Mouse (Mus musculus): ENCODE measurements around the gene Olfr15.

Olfr15 gene

DNA sequence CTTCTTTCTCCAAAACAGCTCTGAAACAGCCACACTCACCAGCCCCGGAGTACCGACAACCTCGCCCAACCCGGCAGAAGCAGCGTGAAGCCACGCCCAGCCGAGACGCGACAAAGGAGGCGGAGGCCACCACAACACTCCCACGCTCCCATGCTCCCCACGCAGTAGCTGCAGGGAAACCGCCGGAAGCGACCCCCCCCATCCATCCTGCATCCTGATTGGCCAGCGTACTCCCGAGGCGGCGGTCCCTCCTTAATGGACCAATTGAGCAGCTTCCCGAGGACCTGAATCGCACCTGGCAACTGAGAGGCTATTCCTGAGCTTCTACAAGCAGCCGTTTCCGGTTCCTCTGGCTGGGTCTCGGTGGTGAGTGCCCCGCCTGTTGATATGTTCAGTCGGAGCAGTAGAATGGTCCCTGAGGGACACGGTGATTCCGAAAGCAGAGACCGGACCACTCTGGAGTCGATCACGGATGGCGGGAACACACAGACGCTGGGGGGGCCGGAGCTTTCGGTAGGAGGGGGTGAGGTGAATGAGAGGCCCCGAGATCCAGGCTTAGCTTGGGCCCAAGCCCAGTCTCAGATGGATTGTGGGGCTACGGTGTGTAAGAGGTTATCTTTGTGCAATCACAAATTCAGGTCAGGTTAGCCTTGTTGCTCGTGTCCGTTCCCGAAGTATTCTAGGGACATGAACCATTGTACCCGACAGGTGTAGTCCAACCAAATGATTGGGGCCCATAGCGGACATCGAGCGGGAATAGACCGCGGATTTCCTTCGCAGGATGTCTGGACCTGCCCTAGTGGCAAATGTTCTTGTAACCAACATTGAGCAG, 41.8 kb downstream of the Olfr15 start, which contains the start of gene Naa60:
TSS of gene Naa60 (plus strand) at position 160 of the 832 bp plus-strand sequence.
- DNase-seq (ENCODE audit: low spot score) = peak; percentile 94

DNA sequence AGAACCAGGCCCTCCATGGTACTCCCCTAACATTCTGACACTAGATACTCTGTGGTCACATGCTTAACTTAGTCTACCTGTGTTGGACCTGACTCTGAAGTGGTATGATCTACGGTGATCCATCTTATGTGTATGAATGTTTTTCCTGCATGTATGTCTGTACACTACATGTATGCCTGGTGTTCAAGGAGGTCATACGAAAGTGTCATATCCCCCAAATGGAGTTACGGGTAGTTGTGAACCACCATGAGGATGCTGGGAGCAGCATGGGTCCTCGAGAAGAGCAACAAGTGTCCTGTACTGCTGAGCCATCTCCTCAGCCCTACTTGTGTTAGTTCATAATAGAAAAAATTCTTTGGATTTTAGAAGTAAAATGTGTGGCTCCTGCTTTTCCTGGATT, 45.7 kb downstream of the Olfr15 start:
- no peak for DNase-seq (ENCODE audit: low spot score)

DNA sequence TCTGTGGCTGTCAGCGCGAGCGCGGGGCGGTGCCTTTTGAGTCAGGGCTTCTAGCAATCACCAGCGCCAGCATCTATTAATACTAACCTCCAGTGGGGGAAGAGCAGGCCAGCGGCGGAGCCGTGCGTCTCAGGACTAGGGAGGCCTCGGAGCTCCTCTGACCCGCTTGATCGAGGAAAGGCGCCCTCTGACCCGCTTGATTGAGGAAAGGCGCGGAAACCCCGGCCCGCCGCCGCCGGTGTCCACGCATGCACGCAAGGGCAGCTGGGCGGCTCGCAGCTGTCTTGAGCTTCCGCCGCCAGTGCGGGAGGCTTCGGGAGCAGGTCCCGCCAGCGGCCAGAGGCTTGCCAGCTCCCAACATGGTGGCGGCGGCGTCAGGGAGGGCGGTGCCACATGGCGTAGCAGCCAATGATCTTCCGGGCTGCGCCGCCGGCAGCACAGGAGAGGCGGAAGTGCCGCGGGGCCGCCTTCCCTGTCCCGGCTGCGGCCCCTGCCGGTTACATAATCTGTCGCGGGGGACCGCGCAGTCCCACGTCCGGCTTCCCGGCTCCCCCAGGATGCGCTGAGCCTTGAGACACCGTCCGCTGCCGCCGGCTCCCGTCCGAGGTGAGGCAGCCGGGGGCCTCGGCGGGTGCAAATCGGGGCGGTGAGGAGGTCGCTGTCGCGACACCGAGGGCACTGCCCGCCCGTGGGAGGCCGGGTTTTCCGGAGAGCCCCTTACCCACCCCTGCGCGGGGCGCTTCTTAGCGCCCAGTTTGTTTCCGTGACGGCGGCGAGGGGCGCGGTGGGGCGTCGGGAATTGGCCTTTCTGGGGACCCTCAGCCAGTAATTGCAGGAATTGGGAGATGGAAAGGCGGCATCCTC, 53.8 kb downstream of the Olfr15 start, which contains the start of the genes Zfp597 and Gm20695:
TSS of gene Zfp597 (minus strand) at position 361 of the 864 bp plus-strand sequence.
TSS of gene Gm20695 (plus strand) at position 448 of the 864 bp plus-strand sequence.
- DNase-seq (ENCODE audit: low spot score) = peak; percentile 98

DNA sequence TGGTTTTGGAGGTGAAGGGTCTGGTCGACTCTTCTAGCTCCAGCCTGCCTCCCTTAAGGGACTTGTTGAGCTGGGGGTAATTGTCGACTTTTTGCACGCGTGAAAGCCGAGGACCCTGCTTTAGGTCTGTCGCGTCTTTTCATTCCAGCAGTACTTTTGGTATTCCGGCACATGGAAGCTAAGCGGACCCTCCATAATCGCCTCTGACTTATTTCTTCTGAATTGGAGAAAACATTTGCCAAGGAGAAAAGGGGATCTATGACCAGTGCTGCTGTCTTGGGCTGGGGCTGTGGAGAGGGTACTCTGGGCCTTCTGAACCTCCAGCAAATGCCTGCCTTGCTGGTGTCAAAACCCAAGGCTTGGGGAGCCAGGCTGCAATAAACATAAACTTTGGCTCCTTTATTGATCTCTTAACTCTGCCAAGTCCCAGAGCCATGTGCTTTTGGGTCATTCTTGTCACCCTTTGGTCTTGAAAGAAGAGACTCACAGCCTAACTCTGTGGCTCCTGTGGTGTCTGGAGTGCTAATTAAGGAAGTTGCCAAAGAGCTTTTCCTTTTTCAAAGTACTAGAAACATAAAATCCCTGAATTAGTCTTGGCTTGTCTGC, 54.5 kb downstream of the Olfr15 start:
- DNase-seq (ENCODE audit: low spot score) = peak; percentile 27

DNA sequence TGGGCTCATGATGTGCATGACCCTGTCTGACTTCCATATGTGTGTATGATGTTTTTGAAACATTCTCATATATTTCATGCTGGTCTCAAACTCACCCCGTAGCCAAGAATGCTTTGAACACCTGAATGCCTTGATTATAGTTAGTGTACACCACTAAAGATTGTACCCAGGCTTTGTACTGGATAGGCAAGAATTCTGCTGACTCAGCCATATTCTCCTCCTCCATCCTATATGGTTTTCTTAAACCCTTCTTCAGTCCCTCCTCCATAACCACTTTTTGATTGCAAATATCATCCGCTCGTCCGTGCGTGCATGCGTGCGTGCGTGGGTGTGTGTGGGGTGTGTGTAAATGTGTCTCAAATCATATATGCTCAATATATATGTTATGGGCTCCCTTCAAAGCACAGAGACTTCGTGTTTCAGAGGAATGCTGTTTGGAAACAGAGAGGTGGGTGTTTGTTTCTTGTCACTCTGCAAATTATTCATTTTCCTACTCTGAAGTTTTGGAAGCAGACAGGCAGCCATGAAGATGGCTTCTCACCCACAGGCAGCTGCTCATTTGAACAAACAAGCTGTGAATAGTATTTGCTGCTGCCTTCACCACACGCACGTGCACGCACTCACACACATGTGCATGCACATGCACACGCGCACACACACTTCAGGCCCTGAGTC, 61.1 kb downstream of the Olfr15 start:
- no peak for DNase-seq (ENCODE audit: low spot score)

DNA sequence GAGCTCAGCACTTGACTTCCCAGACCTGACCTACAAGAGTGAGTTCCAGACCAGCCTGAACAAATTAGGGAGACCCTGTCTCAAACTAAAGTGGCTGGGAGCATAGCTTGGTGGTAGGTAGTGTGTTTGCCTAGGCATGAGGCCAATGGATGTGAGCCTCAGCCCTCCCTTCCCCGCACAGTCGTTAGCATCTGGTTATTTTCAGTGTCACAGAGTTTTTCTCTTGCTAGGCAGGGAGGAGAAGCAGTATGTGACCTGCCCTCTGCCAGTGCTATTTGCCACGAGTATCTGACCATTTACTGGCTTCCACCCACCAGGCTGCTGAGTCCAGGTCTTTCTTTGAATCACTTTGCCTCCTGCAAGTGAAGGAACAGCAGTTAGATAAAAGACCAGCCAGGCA, 63.1 kb downstream of the Olfr15 start:
- DNase-seq (ENCODE audit: low spot score) = no peak

Data from embryo, embryonic 10 days (tissue).